Mouse (Mus musculus): ENCODE measurements around the gene Gbp3. TPM values are rescaled to one million over a fixed set of nuclear protein-coding genes. Genes with fewer than 3 reads are reported as not detected.

Gbp3 gene
- total and polyA plus RNA-seq, 2 experiments from 2014 or later, result 2.4 to 2.7 TPM

GRCm38 (mm10) chr3:142618658-142619057 lies 58.8 kb downstream of the Gbp3 start:
- Histone ChIP-seq H3K4me3 (ENCODE audit: low read length) (no peak overlapping the region), H3K9me3 (ENCODE audit: low read length) (no peaks in the 10 kb centered on the region), H3K27ac (no peak overlapping the region), H3K9ac (replicated peaks; ENCODE audit: low read length) (no peak overlapping the region), H3K4me1 (ENCODE audit: insufficient read depth, low read length) (no peaks in the 10 kb centered on the region), H3K36me3 (ENCODE audit: insufficient read depth, low read length) (no peaks in the 10 kb centered on the region), H3K4me2 (ENCODE audit: low read depth, low read length) (no peak overlapping the region), H3K27me3 (ENCODE audit: insufficient read depth, low read length) (no peaks in the 10 kb centered on the region)
- DNase-seq (ENCODE audit: low spot score) (no peak), ATAC-seq (no peak)
- 88% methylated on average over 3 of the region's 3 CpGs for WGBS
- no peak for TF ChIP-seq CTCF (IDR thresholded peaks at IDR 0.05; ENCODE audit: low read depth)

- no peak for ATAC-seq
- Histone ChIP-seq H3K36me3 (ENCODE audit: insufficient read depth, low read length) (no peaks in the 10 kb centered on the region), H3K27me3 (ENCODE audit: insufficient read depth, low read length) (no peaks in the 10 kb centered on the region), H3K4me3 (ENCODE audit: low read length) (no peak overlapping the region), H3K4me2 (ENCODE audit: low read depth, low read length) (no peak overlapping the region), H3K9ac (replicated peaks; ENCODE audit: low read length) (no peak overlapping the region), H3K27ac (no peak overlapping the region), H3K9me3 (ENCODE audit: low read length) (no peaks in the 10 kb centered on the region), H3K4me1 (ENCODE audit: insufficient read depth, low read length) (no peaks in the 10 kb centered on the region)
- no peak for DNase-seq (ENCODE audit: low spot score)
- no peak for TF ChIP-seq CTCF (IDR thresholded peaks at IDR 0.05; ENCODE audit: low read depth)
- WGBS, result 21% methylated on average over 1 of the region's 1 CpGs
Measured at GRCm38 (mm10) chr3:142619606-142620005, 59.8 kb downstream of the Gbp3 start.

GRCm38 (mm10) chr3:142620111-142620955 lies 60.5 kb downstream of the Gbp3 start, which contains the start of gene Gbp2:
Gene Gbp2, plus strand, starts transcription at chr3:142620602.
- DNase-seq (ENCODE audit: low spot score) (peak; percentile 4), ATAC-seq (no peak)
- 71% methylated on average over 4 of the region's 4 CpGs for WGBS
- H3K4me2 ChIP-seq (ENCODE audit: low read depth, low read length), result peak within 1 kb of the TSS; percentile 35; the same call in 1 of the 2 replicates
- no peak within 1 kb of the TSS for H3K4me3 ChIP-seq (ENCODE audit: low read length)
- no peak for TF ChIP-seq CTCF (IDR thresholded peaks at IDR 0.05; ENCODE audit: low read depth)
- no peaks in the 10 kb centered on the region for H3K27me3 ChIP-seq (ENCODE audit: insufficient read depth, low read length)
- no peak within 1 kb of the TSS for H3K27ac ChIP-seq
- no peaks in the 10 kb centered on the region for H3K36me3 ChIP-seq (ENCODE audit: insufficient read depth, low read length)
- no peaks in the 10 kb centered on the region for H3K4me1 ChIP-seq (ENCODE audit: insufficient read depth, low read length)
- no peak within 1 kb of the TSS for H3K9ac ChIP-seq (replicated peaks; ENCODE audit: low read length)
- no peaks in the 10 kb centered on the region for H3K9me3 ChIP-seq (ENCODE audit: low read length)

GRCm38 (mm10) chr3:142620956-142621562 lies 61.2 kb downstream of the Gbp3 start:
- H3K4me1 ChIP-seq (ENCODE audit: insufficient read depth, low read length), result no peaks in the 10 kb centered on the region
- no peaks in the 10 kb centered on the region for H3K27me3 ChIP-seq (ENCODE audit: insufficient read depth, low read length)
- H3K36me3 ChIP-seq (ENCODE audit: insufficient read depth, low read length), result no peaks in the 10 kb centered on the region
- 61% methylated on average over 3 of the region's 3 CpGs for WGBS
- H3K27ac ChIP-seq, result no peak overlapping the region
- DNase-seq (ENCODE audit: low spot score) (peak; percentile 31), ATAC-seq (no peak)
- peak; percentile 56 for TF ChIP-seq CTCF (IDR thresholded peaks at IDR 0.05; ENCODE audit: low read depth)
- H3K4me3 ChIP-seq (ENCODE audit: low read length), result no peak overlapping the region
- H3K9ac ChIP-seq (replicated peaks; ENCODE audit: low read length), result no peak overlapping the region
- H3K9me3 ChIP-seq (ENCODE audit: low read length), result no peaks in the 10 kb centered on the region
- peak overlapping the region; percentile 35; the same call in 1 of the 2 replicates for H3K4me2 ChIP-seq (ENCODE audit: low read depth, low read length)

Other genes starting within 250 kb of the Gbp3 start
- gene Pdlim5, start 164.3 kb upstream of the Gbp3 start, total RNA-seq (2014; rRNA removed), result 24.4 and 29.7 TPM in 2 replicates
- 17.0 and 17.4 TPM in 2 replicates for gene Pdlim5, start 164.3 kb upstream of the Gbp3 start, polyA plus RNA-seq (2015; fragmentation: Nextera tagmentation; extraction: Ambion mirVana)
- 0.37 and 0.97 TPM in 2 replicates for gene Gbp5, start 66.0 kb upstream of the Gbp3 start, total RNA-seq (2014; rRNA removed)
- 0.55 and 0.57 TPM in 2 replicates for gene Gbp5, start 66.0 kb upstream of the Gbp3 start, polyA plus RNA-seq (2015; fragmentation: Nextera tagmentation; extraction: Ambion mirVana)
- 1.9 and 2.8 TPM in 2 replicates for gene Gbp7, start 29.7 kb upstream of the Gbp3 start, total RNA-seq (2014; rRNA removed)
- 3.5 and 3.8 TPM in 2 replicates for gene Gbp7, start 29.7 kb upstream of the Gbp3 start, polyA plus RNA-seq (2015; fragmentation: Nextera tagmentation; extraction: Ambion mirVana)
- gene Gbp2b, start 34.8 kb downstream of the Gbp3 start, total RNA-seq (2014; rRNA removed), result 0.31 TPM in 1 of 2 replicates, not detected in the other
- gene Gbp2b, start 34.8 kb downstream of the Gbp3 start, polyA plus RNA-seq (2015; fragmentation: Nextera tagmentation; extraction: Ambion mirVana), result 0.18 and 0.24 TPM in 2 replicates
- 1.0 and 2.7 TPM in 2 replicates for gene Gbp2, start 60.6 kb downstream of the Gbp3 start, total RNA-seq (2014; rRNA removed)
- gene Gbp2, start 60.6 kb downstream of the Gbp3 start, polyA plus RNA-seq (2015; fragmentation: Nextera tagmentation; extraction: Ambion mirVana), result 1.3 TPM in 2 replicates
- 2.7 and 8.2 TPM in 2 replicates for gene Kyat3, start 141.0 kb downstream of the Gbp3 start, total RNA-seq (2014; rRNA removed)
- gene Kyat3, start 141.0 kb downstream of the Gbp3 start, polyA plus RNA-seq (2015; fragmentation: Nextera tagmentation; extraction: Ambion mirVana), result 8.3 and 9.8 TPM in 2 replicates
- 31.0 and 33.3 TPM in 2 replicates for gene Gtf2b, start 205.0 kb downstream of the Gbp3 start, total RNA-seq (2014; rRNA removed)
- 57.5 and 62.3 TPM in 2 replicates for gene Gtf2b, start 205.0 kb downstream of the Gbp3 start, polyA plus RNA-seq (2015; fragmentation: Nextera tagmentation; extraction: Ambion mirVana)